Mouse (Mus musculus): ENCODE measurements around the gene Comt. TPM values are rescaled to one million over a fixed set of nuclear protein-coding genes. Genes with fewer than 3 reads are reported as not detected.

The Comt gene
- total RNA-seq (2021) = 10 to 100 TPM; 55.5 to 57.3 TPM

DNA sequence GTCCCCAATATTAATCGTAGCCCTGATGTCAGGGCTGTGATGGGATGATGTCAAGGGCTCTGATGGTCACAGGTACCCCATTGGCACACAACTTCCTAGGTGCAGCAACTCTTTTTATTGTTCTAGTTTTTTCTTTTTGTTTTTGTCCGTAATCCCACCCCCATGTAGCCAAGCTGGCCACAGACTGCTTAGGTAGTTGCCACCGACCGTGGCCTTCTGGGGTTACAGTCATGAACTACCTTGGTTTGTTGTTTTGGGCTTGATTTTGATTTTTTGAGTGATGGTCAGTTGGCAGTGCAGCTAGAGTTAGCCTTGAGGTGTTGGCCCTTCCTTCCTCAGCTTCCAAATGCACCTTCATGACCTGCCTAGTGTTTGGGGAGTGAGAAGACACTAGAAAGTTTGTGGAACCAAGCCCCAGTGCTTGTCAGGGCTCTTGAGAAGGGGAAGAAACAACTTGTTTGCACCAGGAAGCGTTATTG lies at the start of gene Comt:
Comt (minus strand) TSS at position 51 of the 479 bp plus-strand sequence.
- DNase-seq = no peak
- intact Hi-C loops (cut with DNase I) = no loop called here

DNA sequence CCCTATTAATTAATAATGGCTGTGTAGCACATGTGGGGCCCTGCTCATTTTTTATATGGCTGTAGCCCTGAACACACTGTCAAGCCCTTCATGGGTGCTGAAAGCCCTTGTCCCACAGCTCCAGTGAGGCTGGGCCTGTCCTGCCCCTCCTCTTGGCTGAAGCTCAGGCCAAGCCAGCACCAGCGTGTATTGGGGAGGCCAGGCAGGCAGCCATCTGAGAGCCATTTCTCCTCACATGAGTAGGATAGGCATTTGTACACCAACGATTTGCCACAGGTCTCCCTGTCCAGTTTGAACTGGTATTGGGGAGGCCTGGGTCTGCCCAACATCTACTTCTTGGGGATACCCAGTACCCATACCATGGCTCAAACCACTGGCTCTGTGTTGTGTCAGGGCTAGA lies 47.4 kb upstream of the Comt start:
- DNase-seq = no peak
- intact Hi-C loops (cut with DNase I) = no loop called here

DNA sequence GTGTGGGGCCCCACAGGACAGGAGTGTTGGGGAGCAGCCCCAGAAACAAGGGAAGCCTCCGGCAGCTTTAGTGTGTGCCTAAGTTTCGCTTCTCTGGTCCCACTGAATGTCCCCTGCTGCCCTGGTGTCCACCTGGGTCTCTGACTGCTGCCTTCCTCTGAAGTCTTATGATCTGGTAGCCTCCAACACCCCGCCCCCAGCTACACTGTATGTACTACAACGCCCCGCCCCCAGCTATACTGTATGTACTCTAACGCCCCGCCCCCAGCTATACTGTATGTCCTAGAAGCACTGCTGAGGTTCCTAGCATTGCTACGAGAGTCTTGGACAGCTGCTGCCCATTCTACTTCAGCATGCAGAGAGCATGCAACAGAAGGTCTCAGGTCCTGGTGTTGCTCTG lies 46.3 kb upstream of the Comt start:
- no peak for DNase-seq
- intact Hi-C loops (cut with DNase I) = no loop called here

DNA sequence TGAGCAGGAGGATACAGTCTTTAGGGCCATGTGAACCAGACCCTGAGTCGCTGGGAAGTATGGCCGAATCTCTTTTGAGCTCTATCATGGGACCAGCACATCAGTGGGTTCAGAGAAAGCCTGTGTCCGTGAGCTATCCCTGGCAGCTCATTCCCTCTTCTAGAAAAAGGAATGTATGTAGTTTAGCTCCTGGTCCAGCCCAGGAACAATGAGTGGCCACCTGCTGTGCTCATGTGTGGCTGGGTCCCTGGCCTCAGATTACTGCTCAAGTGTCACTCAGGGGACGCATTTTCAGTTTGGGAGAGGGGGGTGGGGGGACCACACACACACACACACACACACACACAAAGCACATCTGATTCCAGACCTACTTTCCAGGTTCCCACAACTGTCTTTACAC lies 45.8 kb upstream of the Comt start:
- DNase-seq = no peak
- intact Hi-C loops (cut with DNase I) = no loop called here

DNA sequence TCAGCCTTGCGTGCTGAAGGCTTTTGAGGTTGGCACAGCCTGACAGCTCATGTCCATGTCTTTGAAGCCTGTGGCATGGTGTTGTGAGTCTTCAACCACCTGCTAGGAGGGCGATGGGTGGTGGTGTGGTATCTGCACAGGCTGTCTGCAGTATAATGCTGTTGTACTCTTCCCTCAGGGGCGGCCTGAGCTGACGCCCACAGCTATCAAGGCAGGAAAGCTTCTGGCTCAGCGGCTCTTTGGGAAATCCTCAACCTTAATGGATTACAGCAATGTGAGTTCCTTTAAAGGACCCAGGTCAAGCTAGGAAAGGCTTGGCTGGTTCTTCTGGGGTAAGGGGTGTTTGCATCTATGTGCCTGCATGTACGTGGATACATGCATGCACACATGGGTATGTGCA lies 45.3 kb upstream of the Comt start:
- no peak for DNase-seq
- intact Hi-C loops (cut with DNase I) = no loop called here

DNA sequence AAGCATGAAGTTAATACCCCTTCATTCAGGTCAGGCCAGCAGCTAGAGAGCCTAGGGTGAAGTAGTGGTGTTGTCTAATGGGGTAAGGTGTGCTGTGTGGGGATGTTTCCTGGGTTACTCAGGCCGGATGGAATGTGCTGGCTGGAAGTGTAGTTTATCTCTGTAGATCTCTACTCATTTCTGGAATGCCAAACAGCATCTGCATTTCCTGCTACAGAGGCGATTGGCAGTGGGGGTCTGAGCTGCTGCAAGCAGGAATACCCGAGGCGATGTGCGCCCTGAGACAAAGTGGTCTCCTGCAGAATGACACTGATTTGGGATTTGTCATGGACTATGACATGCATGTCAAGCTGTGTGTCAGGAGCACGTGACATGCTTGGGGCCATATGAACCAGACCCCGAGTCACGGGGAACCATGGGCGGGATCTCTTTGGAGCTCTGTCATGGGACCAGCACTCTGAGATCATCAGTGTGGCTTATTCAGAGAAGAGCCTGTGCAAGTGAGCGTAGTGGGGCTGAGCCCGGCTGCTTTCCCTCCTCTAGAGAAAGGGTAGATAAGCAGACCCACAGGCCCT lies 44.8 kb upstream of the Comt start:
- DNase-seq = no peak
- intact Hi-C loops (cut with DNase I) = no loop called here

DNA sequence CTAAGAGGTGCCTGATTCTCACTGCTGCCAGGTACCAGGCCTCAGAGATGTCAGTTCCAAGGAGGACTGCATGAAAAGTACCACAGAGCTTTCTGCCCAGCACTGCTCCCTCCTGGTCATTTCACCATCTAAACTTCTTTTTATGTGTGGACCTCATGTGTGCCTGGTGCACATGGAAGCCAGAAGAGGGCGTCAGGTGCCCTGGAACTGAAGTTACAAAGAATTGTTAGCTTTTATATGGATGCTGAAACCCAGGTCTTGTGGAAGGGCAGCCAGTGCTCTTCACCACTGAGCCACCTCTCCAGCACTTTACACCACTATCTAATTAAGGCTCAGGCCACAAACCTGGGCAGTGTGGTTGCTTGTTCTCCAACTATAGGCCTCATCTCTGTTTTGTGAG lies 44.2 kb upstream of the Comt start:
- DNase-seq = no peak
- intact Hi-C loops (cut with DNase I) = no loop called here

DNA sequence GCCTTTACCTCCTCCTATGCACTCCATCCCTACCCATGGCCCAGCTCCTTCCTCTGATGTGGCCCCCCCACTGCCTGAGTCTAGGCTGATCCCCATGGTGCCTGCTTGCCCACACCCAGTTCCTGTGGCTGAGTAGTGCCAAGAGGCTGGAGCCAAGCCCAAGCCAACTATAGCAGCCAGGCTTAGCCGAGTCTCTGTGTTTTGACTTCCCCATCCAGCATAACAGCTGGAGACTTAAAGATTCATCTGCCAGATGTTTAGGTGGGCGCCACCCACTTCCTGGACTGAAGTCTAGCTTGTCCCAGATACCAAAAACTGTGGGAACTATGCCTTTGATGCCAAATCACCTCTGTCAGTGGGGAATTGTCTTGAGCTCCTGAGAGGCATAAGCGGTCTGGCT lies 37.6 kb upstream of the Comt start:
- DNase-seq = no peak
- intact Hi-C loops (cut with DNase I) = no loop called here

DNA sequence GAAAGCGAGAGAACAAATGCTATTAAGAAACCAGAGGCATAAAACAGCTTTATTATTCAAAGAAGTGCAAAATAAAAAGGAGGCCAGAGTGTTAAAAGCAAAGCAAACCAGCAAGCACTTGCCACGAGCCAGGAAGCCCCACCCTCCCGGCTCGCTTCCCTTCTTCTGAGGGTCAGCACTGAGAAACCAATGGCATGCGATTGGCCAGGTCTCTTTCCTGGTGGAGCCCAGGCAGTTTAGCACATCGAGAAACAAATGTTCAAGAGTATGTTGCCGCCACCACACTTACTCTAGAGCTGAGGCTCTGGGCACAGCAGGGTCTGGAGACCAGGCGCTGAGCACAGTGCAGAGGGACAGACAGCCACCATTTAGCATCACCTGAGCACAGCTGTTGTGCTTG lies 35.9 kb upstream of the Comt start:
- intact Hi-C loops (cut with DNase I) = no loop called here
- DNase-seq = no peak

DNA sequence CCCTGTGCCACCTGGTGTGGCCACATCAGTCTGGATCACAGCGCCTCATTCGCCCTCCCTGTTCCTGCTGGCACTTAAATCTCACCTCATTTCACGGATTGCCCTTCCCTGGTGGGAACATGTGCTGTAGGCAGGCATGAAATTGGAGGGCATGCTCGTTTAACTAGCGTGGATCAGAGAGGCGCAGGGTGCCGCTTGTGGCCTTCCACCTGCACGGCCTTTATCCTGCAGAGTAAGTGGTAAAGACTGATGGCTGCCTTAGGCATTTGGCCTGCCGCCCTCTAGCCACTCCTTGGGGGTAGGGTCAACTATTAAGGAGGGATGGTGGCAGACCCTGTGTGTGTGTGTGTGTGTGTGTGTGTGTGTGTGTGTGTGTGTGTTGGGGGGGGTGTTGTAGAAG lies 35.4 kb upstream of the Comt start:
- intact Hi-C loops (cut with DNase I) = no loop called here
- no peak for DNase-seq

DNA sequence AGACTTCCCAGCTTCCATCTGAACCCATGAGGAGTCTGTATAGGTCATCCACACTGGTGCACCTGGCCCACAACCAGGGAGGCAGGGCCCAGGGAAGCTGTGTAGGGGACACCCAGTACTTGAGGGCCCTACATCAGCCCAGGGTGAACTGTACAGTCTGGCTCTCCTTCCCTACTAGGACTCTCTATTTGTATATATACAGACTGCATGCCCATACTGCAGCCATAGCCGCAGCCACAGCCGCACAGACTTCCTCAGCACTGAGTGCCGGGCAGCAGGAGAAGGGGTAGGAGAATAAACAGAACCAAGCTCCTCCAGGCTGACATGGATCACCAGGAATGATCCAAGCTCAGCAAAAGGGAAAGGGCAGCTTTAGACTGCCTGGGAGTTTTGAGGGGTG lies 34.2 kb upstream of the Comt start:
- no peak for DNase-seq
- intact Hi-C loops (cut with DNase I) = no loop called here

DNA sequence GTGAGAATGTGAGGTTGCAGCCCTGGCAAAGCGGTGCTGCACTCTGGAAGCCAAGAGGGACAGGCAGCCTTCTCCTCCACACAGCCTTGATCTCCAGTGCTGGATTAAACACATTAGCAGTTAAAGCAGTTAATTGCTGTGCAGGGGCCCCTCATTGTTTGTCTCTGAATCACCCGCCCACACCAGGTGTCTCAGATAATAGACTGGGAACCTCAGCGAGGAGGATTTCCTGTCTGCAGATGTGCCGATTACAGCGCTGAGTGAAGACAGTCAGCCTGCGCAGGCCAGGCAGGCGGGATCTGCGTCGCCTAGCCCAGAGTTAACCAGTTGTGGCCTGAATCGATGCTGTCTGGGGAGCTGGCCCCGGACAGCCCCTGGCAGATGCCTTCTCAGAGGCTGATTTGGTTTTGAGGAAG lies 33.3 kb upstream of the Comt start:
- intact Hi-C loops (cut with DNase I) = no loop called here
- no peak for DNase-seq

DNA sequence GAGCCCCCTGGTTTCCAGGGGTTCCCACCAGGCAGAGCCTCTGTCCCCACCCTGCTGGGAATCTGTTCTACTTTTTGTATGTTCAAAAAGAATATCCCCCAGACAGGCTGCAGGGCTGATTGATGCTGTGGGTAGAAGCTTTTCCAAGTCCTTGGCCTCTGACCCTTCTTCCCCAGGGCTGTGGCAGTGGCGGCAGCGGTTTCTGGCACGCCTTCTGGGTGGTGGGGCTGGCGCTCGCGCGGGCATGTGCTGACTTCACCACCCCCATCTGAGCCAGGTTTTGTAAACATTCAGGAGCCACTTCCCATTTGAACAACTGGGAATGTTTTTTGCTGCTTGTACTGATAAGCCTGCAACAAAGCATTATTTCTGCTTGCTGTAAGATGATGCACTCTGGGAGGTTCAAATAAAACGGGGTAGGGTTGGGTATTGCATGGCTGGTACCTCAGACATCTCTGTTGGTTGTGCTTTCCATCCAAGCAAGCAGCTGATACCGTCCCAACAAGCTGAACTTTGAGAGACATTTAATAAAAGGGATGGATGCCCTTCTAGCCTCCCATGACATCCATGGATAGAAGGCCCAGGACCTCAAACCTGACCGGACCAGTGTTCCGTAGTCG lies 32.8 kb upstream of the Comt start:
- no peak for DNase-seq
- intact Hi-C loops (cut with DNase I) = no loop called here

DNA sequence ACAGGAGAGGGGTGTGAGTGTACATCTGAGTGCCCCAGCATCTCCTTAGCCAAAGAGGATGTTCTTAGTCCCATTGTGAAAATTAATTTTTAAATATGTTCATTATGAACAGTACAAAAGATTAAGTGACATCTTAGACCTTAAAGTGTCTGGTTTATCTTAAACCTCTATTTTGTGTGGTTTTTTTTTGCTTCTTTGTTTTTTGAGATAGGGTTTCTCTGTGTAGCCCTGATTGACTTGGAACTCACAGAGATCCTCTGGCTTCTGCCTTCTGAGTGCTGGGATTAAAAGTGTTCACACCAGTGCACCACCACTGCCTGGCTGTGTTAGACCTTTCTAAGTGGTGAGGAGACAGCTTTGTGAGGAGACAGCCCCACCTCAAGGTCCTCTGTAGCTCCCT lies 32.0 kb upstream of the Comt start:
- intact Hi-C loops (cut with DNase I) = no loop called here

DNA sequence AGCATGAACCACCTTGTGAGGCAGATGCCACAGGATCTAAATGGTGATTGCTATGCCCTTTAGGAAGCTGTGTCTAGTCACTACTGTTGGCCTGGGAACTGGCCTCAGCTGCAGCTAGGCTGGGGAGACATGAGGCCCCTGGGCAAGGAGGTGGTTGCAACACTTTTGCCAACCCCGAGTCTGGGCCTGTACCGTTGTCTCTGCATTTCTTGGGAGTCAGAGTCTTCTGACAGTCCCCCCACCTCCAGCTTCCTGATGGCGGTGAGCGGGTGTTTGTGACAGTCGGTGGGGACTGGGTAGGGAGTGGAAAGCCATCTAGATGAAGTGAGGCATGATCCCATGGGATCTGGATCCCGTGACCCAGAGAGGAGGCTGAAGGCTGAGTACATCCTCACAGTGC lies 28.8 kb upstream of the Comt start:
- DNase-seq = no peak

More for the DNA sequence above, 32.0 kb upstream of the Comt start:
- DNase-seq = no peak

DNA sequence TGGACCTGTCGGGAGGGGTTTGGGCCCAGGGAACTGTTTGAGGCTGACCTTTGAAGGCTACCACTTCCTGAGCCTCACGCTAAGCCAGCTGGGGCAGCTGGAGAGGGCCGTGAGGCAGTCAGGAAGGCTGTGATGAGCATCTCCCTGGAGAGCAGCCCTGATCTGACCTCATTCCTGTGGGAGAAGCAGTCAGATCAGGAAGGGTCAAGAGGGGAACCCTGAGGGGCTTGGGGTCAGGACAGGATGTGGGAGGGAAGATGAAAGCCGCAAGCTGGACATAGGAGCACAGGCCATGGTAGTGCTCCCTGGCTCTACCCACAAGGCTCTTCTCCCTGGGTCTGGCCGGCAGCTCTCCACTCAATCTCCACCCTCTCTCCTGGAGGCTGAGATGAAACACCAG lies 27.2 kb upstream of the Comt start:
- intact Hi-C loops (cut with DNase I) = no loop called here
- no peak for DNase-seq

More for the DNA sequence above, 28.8 kb upstream of the Comt start:
- intact Hi-C loops (cut with DNase I) = no loop called here

DNA sequence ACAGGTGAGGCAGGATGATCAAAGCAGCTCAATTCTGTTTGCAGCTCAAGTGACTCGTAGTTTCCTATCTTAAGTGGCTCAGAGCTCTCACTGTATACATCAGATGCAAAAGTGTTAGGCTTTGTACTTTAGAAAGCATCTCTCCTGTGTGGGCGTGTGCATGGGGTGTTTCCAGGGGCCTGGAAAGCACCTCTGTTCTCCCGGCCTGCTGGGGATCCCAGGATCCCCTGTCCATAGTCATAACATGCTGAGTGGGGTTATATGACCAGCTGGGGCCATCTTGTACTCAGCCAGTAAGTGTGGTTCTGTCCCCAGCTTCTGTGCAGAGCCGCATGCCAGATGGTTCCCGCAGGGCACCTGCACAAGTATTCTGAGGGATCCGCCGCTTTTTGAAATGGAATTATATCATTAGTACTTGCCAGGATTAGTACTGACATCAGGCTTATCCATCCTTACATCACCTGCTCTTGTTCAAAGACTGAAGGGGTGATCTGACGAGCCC lies 25.8 kb upstream of the Comt start:
- intact Hi-C loops (cut with DNase I) = no loop called here
- no peak for DNase-seq

DNA sequence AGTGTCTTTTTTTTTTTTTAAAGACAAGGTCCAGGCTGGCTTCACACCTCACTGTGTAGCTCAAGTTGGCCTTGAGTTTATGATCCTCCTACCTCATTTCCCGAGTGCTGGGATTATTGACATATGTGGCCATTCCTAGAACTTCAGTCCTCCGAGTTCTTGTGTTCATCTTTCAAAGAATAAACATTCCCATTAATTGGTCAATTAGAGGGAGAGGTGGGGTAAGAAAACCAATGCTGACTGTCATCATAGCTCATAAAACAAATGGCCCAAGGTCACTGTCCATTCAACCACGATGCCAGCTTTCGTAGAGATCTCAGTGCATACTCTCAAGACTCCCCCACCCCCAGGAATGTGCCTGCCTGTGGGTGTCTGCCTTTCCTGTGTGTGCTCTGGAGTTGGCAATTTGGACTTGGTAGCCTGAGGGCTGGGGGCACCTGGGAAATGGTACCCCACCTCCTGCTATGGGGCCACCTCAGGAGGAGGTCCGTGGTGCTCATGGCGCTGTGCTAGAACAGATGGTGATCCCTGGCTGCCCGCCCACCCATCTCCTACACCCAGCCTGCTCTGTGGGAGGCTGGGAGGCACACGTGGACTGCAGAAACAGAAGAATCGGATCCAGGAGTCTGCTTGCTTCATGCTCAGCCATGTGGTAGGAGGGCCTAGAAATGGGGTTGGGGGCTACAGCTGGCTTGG lies 25.0 kb upstream of the Comt start:
- intact Hi-C loops (cut with DNase I) = no loop called here
- peak; percentile 62 for DNase-seq

DNA sequence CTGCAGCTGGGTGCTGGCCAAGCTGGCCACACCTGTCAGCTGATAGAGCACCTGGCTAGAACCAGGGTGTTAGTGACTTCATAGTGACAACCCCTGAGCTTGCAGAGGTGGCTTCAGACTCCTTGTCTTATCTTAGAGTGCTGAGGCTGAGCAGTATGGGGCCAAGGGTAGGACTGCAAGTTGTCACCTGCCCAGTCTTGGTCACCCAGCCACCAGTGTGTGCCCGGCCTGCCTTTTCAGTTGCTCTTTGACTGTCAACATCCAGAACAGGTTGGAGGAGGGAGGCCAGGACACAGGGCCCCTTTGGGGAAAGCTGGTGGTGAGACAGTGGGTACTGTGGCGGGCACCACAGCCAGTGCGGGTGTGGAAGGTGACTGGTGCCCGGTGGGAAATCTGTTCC lies 22.4 kb upstream of the Comt start:
- no peak for DNase-seq
- intact Hi-C loops (cut with DNase I) = loop anchor here (10.0 kb wide), 2 partner anchors 136 to 346 kb away; no protein-coding TSS in a partner anchor

DNA sequence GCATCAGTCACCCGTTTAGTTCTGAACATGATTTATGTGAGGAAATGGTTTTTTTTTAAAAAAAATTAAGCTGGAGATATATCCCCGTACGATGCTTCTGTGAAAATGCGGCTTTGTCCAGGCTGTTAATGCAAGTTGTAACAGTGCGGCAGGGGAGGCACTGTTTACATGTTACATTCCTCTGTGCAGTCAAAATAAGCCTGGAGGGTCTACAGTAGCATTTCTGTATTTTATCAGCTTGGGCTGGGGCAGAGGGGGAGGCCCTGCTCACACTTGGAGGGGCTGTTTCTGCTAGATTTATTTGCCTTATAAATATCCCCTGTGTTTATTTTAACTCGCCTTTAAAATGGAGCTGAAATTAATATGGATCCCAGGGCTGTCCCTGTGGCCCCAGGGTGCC lies 21.5 kb upstream of the Comt start:
- intact Hi-C loops (cut with DNase I) = loop anchor here (10.0 kb wide), 2 partner anchors 137 to 347 kb away; no protein-coding TSS in a partner anchor
- no peak for DNase-seq

DNA sequence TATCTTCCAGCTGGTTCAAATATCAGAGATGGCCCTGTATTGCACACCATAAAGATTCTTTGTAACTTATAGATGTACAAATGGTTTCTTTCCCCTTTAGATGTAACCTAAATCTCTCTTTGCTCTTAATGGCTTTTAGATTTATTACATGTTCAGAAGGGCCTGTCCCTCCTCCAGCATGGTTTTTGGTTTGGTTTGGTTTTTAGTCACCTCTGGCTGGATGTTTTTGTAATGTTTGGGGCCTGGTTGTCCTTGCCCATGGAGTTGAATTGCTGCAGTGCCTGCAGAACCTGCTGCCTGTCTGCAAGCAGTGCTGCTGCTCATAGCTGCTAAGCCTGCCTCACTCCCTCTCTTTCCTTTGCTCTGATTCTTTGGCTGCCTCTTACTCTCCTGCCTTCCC lies 20.6 kb upstream of the Comt start:
- DNase-seq = no peak
- intact Hi-C loops (cut with DNase I) = loop anchor here (10.0 kb wide), 2 partner anchors 138 to 348 kb away; no protein-coding TSS in a partner anchor

DNA sequence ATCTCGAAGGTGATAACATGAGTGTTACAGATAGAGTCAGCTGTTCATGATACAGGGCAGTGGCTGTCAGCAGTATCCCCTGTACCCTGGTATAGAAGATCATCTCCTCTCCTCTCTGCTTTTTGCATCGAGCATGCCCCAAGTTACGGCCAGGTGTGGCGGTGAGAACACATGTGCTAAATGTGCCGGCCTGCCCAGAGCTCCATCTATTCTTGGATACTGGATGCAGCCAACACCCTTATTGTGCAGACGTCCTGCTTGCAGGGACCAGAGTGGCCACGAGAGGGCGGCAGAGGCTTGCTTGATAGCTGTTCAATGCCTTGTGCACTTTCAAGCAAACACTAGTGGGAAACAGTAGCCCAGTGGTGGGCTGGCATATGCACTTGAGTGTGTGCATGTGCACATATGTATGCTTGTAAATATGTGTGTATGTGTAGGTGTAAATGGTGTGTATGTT lies 16.8 kb upstream of the Comt start:
- peak; percentile 97 for DNase-seq
- intact Hi-C loops (cut with DNase I) = loop anchor here (10.0 kb wide), 2 partner anchors 141 to 351 kb away; no protein-coding TSS in a partner anchor

All from left cerebral cortex, postnatal 4 days (tissue).